Mouse (Mus musculus): Measurements from ENCODE around the gene Brd1.

GRCm38 (mm10) chr15:88755761-88756160 is 21.7 kb upstream of the Brd1 start:
- TF ChIP-seq CTCF (IDR thresholded peaks at IDR 0.05; ENCODE audit: low read depth, low read length) (no peak), GATA1 (IDR thresholded peaks at IDR 0.05; ENCODE audit: borderline replicate concordance, low read length) (no peak), POLR2AphosphoS5 (IDR thresholded peaks at IDR 0.05; ENCODE audit: insufficient replicate concordance, low read depth, low read length) (peak; percentile 85; the same call in 1 of the 2 replicates)
